Mouse (Mus musculus) forebrain, postnatal 0 days (tissue): ENCODE measurements around the gene Cdk1. TPM values are rescaled to one million over a fixed set of nuclear protein-coding genes. Genes with fewer than 3 reads are reported as not detected.
A peak's percentile ranks its signal among the peaks of the same experiment; 100 is the strongest.

Experiments
- ATAC-seq: fragments of 200-750 bp; cut with Nextera tagmentation; 2 replicates; pipeline ENCODE4 v1.8.0; 2017; ENCODE audit warnings: mild to moderate bottlenecking, moderate library complexity
- DNase-seq: peaks from one replicate; pipeline ENCODE4 v3.0.0-alpha.2; 2015
- H3K27ac ChIP-seq: fragments of 300-500 bp; sonication (generic); 2 replicates; pipeline ENCODE4 v1.5.1; 2014; ENCODE audit warnings: low read depth, mild to moderate bottlenecking, antibody characterized with exemption, low read length, moderate library complexity, mixed read lengths
- H3K27me3 ChIP-seq: fragments of 300-500 bp; sonication (generic); 2 replicates; pipeline ENCODE4 v1.6.1; 2014; ENCODE audit warnings: mild to moderate bottlenecking, low read length, mixed read lengths; ENCODE audit not compliant: insufficient read depth
- H3K36me3 ChIP-seq: fragments of 300-500 bp; sonication (generic); 2 replicates; pipeline ENCODE4 v1.6.1; 2014; ENCODE audit warnings: mild to moderate bottlenecking, moderate library complexity; ENCODE audit not compliant: insufficient read depth
- H3K4me1 ChIP-seq: fragments of 300-500 bp; sonication (generic); 2 replicates; pipeline ENCODE4 v1.6.1; 2014; ENCODE audit warnings: antibody characterized with exemption; ENCODE audit not compliant: insufficient read depth
- H3K4me2 ChIP-seq: fragments of 300-500 bp; sonication (generic); 2 replicates; pipeline ENCODE4 v1.6.1; 2014; ENCODE audit warnings: low read depth, mild to moderate bottlenecking, moderate library complexity
- H3K4me3 ChIP-seq: fragments of 300-500 bp; sonication (generic); 2 replicates; pipeline ENCODE4 v1.5.1; 2014; ENCODE audit warnings: low read depth, low read length, mixed read lengths
- H3K9ac ChIP-seq: fragments of 300-500 bp; sonication (generic); 2 replicates; pipeline ENCODE4 v1.6.1; 2014; ENCODE audit warnings: mild to moderate bottlenecking
- H3K9me3 ChIP-seq: fragments of 300-500 bp; sonication (generic); 2 replicates; pipeline ENCODE4 v1.6.1; 2016; ENCODE audit warnings: low read length
- CTCF ChIP-seq: sonication (generic); IDR thresholded peaks from 2 replicates; pipeline ENCODE4 v1.5.1; 2016; ENCODE audit warnings: antibody characterized with exemption, control low read depth, low read depth
- WGBS: fragments of 180-500 bp; shearing (Covaris S2); extraction: QIAGEN DNeasy Blood & Tissue Kit; methylation state at CpG from one replicate; pipeline ENCODE4 v1.1.7; 2014; 5-methylcytosine and 5-hydroxymethylcytosine counted together
- polyA plus RNA-seq: library from polyadenylated mRNA; unstranded; fragments of >200 nt; fragmentation: Nextera tagmentation; extraction: Ambion mirVana; gene quantifications from 2 replicates; pipeline ENCODE4 v1.2.1, GENCODE M21; 2015
- total RNA-seq: library from RNA; depleted of rRNA; stranded (reverse); fragments of >200 nt; gene quantifications from 2 replicates; pipeline ENCODE4 v1.2.3, GENCODE M21; 2014

The Cdk1 gene
- total and polyA plus RNA-seq, 2 experiments from 2014 or later = 44.1 to 47.7 TPM

DNA sequence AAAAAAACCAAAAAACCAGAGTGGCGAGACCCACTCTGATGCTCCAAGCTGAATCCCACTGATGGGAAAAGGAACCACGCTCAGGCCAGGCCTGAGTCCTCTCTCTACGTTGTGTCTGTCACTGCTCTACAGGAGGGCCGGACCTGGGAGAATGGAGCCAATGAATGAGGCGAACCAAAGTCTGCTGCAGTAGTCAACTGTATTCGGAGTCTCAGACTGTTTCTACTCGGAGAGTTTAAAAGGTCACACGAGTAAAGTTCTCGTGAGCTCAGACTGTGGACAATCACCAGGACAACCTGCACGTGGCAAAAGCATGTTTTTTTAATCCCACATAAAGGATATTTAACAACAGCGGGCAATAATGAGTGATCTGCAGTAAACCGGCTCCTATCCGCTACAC lies 28.8 kb downstream of the Cdk1 start:
- Histone ChIP-seq H3K9ac (no peak overlapping the region), H3K36me3 (no peaks in the 10 kb centered on the region), H3K9me3 (no peaks in the 10 kb centered on the region), H3K27ac (no peak overlapping the region), H3K4me2 (no peak overlapping the region), H3K27me3 (no peaks in the 10 kb centered on the region), H3K4me3 (no peak overlapping the region), H3K4me1 (no peaks in the 10 kb centered on the region)
- DNase-seq = no peak
- no peak for ATAC-seq
- 84% methylated on average over 13 of the region's 13 CpGs for WGBS
- TF ChIP-seq CTCF = no peak

DNA sequence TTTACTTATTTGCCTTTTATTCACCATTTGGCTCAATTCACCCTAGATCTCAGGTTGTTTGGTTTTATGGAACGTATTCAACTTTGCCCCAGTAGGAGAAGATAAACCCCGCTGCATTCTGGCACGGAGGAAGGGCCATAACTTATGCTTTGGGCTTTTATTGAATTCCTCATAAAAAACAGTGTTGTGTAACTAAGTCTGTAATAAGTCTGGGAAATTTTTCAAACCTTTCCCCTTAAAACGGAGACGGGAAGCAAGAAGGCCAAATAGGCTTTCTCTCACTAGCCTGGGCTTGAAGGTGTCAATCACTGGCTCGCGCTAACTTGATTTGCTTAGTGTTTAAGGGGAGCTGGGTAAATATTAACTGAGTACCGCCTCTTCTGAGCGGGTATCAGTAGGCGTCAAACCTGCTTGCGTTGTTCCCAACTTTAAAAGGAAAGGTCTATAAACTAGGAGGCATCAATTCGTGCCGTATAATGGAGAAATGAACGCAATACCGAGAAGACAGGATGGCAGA lies 31.2 kb downstream of the Cdk1 start:
- 58% methylated on average over 15 of the region's 15 CpGs for WGBS
- DNase-seq (no peak), ATAC-seq (no peak)
- Histone ChIP-seq H3K4me1 (no peaks in the 10 kb centered on the region), H3K9ac (no peak overlapping the region), H3K4me3 (no peak overlapping the region), H3K27ac (no peak overlapping the region), H3K4me2 (0 out of 2 replicates have a peak overlapping the region, but pooled peaks have one; percentile 15), H3K27me3 (no peaks in the 10 kb centered on the region), H3K9me3 (no peaks in the 10 kb centered on the region), H3K36me3 (no peaks in the 10 kb centered on the region)
- no peak for TF ChIP-seq CTCF

DNA sequence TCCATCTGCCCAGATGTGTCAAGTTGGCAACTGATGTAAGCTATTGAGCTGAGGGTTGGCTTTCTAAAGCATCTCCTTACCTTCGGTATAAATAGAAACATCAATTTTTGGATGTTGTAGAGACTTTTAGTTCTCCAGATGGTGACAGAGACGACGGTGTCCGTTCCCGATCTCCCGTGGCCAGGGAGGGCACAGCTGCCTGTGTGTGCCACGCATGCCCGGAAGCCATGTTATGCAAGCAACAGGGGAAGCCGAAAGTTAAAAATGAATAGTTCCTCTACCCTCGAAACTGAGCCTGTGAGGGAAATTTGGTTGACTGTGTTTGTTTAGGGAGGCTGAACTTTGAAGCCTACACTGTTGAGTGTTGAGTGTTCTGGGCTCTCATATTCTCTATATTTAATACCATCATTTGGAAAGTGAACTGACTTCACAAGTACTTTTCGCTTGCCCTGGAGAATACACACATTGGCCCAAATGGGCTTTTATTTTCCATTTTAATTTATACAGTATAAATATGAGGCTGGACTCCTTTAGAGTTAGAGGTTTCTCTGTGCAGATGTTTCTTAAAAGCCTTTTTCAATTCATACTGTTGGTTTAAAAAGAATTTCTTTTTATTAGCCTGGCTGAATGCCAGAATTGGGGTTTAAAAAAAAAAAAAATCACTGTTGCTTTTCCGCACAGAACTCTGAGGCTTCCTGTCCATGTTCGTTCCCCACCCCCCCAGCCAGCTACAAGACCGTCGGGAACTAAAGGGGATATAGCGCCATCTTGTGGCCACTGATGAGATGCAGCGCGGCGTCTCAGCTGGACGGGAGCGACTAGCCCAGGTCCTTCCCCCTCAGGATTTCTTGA lies 31.8 kb downstream of the Cdk1 start:
- WGBS = 44% methylated on average over 21 of the region's 21 CpGs
- DNase-seq = peak; percentile 92
- Histone ChIP-seq H3K9ac (no peak overlapping the region), H3K4me3 (no peak overlapping the region), H3K4me2 (0 out of 2 replicates have a peak overlapping the region, but pooled peaks have one; percentile 15), H3K27me3 (no peaks in the 10 kb centered on the region), H3K27ac (no peak overlapping the region), H3K4me1 (no peaks in the 10 kb centered on the region), H3K9me3 (no peaks in the 10 kb centered on the region), H3K36me3 (no peaks in the 10 kb centered on the region)
- TF ChIP-seq CTCF = peak; percentile 96
- ATAC-seq = peak; percentile 85

DNA sequence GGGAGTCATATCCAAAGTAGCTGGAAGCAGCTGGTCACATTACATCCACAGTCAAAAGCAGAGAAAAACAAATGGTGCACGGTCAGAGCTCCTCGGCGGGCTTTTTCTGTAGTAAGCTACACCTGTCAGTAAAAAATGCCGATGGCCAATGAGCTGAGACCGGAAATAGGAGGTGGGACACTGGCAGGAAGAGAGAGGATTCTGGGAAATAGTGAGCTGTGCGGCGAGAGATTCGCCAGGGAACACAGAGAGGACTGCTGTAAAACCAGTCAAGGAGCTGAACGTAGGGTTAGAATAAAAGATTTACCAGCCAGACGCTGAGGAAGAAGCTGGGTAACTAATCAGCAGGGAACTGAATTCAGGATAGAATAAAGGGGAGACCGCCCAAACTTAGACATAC lies 34.2 kb downstream of the Cdk1 start:
- no peak for DNase-seq
- no peak overlapping the region for H3K27ac ChIP-seq
- no peak overlapping the region for H3K4me3 ChIP-seq
- TF ChIP-seq CTCF = no peak
- no peaks in the 10 kb centered on the region for H3K36me3 ChIP-seq
- no peaks in the 10 kb centered on the region for H3K9me3 ChIP-seq
- H3K27me3 ChIP-seq = no peaks in the 10 kb centered on the region
- no peak overlapping the region for H3K4me2 ChIP-seq
- no peak for ATAC-seq
- H3K4me1 ChIP-seq = no peaks in the 10 kb centered on the region
- WGBS = 90% methylated on average over 11 of the region's 11 CpGs
- H3K9ac ChIP-seq = no peak overlapping the region

DNA sequence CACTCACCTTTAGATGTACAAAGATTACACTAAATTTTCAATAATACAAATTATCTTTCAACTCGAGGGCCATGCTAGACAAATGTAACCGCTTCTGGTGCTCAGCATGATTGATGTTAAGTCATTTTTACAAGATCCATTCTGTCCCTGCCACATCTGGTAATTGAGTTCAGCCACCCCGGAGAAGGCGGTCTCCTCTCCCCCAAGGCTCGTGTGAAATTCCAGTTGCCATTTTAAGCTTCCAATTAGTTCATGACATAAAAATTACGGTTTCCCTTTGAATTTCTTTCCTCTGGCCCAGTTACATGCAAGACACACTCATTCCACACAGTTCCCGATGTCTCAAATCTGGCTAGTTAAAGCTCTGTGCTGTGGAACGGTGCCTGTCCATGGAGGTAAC lies 38.8 kb downstream of the Cdk1 start:
- 68% methylated on average over 8 of the region's 8 CpGs for WGBS
- no peaks in the 10 kb centered on the region for H3K9me3 ChIP-seq
- H3K36me3 ChIP-seq = no peaks in the 10 kb centered on the region
- TF ChIP-seq CTCF = no peak
- ATAC-seq = no peak
- no peak overlapping the region for H3K4me2 ChIP-seq
- no peaks in the 10 kb centered on the region for H3K4me1 ChIP-seq
- no peak overlapping the region for H3K27ac ChIP-seq
- H3K9ac ChIP-seq = no peak overlapping the region
- no peaks in the 10 kb centered on the region for H3K27me3 ChIP-seq
- DNase-seq = no peak
- no peak overlapping the region for H3K4me3 ChIP-seq

DNA sequence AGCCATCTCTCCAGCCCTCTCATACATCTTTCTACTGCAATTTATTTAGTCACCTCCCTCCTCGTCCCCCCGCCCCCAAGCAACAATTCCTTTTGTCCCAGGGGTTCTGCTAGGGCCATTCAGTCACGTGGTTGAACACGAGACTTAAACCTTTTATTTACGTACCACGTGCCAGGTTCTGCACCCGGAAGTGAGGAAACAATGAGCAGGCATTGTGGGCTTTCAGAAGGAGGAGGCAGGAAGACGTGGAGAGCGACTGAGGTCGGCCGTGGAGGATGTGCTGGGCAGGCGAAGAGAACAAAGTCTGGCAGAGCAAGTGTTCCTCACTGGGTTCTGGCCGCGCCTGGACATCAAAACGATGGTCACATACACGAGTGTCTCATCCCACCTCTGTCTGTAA lies 40.9 kb downstream of the Cdk1 start:
- Histone ChIP-seq H3K4me1 (no peaks in the 10 kb centered on the region), H3K4me3 (no peak overlapping the region), H3K36me3 (no peaks in the 10 kb centered on the region), H3K4me2 (no peak overlapping the region), H3K9ac (no peak overlapping the region), H3K27me3 (no peaks in the 10 kb centered on the region), H3K9me3 (no peaks in the 10 kb centered on the region), H3K27ac (no peak overlapping the region)
- no peak for ATAC-seq
- DNase-seq = no peak
- TF ChIP-seq CTCF = no peak
- 73% methylated on average over 16 of the region's 16 CpGs for WGBS

DNA sequence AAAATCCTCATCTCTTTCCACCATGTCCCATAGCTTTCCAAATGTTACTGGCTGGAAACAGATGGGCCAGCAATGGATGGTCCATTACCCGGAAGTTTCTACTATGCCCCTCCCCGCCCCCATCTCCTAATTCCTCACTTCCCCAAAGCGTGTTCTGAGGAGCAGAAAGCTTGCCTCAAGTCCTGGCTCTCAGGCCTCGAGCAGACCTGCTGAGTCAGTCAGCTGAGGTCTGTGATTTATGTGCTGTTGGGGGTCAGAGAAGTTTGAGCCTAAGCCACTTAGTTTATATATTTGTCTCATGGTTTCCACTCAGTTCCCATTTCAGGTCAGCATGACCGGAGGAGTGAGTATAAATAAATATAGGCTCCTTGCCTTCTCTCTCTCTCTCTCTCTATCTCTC lies 43.6 kb downstream of the Cdk1 start:
- ATAC-seq = no peak
- no peaks in the 10 kb centered on the region for H3K4me1 ChIP-seq
- no peak overlapping the region for H3K4me3 ChIP-seq
- no peak overlapping the region for H3K27ac ChIP-seq
- no peak overlapping the region for H3K9ac ChIP-seq
- DNase-seq = no peak
- H3K9me3 ChIP-seq = no peaks in the 10 kb centered on the region
- H3K4me2 ChIP-seq = no peak overlapping the region
- no peak for TF ChIP-seq CTCF
- 82% methylated on average over 5 of the region's 5 CpGs for WGBS
- H3K27me3 ChIP-seq = no peaks in the 10 kb centered on the region
- H3K36me3 ChIP-seq = no peaks in the 10 kb centered on the region
